Mouse (Mus musculus): ENCODE measurements around the gene Unc13a.

Gene Unc13a

DNA sequence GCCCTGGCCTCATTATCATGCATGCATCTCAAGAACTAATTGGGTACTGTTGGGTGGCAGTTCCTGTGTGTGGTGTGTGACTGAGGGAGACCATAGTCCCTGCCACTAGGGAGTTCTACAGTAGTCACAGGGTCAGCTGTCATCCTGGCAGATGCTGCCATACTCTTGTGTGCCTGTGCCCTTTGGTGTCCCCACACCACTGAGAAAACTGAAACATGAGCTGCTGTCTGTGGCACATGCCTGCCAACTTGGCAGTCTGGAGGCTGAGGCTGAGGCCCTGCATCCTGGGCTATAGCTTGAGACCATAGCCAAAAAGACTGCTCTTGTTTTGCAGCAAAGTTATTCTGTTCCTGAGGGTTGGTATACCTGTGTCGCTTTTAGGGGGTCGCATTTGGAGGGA lies 51.8 kb downstream of the Unc13a start:
- no peak for DNase-seq

DNA sequence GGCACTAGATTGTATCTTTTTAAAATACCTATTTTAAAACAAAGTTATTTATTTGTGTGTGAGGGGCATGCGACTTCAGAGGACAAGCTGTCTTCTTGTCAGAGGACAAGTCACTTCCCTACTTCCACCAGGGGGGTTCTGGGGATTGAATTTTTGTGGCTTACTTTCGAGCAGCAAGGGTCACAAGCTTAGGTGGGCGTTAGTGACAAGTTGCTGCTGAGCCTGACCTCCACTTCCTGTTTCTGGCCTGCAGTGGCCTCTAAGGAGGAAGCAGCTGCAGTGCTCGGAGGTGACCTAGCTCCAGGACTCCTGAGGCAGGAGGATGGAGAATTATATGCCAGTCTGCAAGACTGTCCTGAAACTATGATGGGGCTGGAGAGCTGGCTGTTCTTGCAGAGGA lies 58.1 kb downstream of the Unc13a start:
- no peak for DNase-seq

DNA sequence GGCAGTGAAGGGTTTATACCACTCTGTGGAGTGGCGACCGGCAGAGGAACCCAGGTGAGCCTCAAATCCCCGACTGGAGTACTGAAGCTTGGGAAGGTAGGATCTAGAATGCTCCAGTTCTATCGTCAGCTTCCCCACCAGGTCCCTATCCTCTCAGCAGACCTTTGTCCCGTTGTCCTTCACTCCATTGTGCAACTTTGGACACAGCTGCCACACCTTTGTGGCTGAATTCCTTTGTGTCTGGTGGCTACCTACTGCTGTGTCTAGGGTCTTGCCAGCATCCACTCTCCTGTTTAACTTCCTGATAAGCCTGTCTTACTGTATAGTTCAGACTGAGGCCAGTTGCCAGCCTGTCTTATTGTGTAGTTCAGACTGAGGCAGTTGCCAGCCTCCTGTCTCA lies 59.4 kb downstream of the Unc13a start:
- DNase-seq, result no peak

DNA sequence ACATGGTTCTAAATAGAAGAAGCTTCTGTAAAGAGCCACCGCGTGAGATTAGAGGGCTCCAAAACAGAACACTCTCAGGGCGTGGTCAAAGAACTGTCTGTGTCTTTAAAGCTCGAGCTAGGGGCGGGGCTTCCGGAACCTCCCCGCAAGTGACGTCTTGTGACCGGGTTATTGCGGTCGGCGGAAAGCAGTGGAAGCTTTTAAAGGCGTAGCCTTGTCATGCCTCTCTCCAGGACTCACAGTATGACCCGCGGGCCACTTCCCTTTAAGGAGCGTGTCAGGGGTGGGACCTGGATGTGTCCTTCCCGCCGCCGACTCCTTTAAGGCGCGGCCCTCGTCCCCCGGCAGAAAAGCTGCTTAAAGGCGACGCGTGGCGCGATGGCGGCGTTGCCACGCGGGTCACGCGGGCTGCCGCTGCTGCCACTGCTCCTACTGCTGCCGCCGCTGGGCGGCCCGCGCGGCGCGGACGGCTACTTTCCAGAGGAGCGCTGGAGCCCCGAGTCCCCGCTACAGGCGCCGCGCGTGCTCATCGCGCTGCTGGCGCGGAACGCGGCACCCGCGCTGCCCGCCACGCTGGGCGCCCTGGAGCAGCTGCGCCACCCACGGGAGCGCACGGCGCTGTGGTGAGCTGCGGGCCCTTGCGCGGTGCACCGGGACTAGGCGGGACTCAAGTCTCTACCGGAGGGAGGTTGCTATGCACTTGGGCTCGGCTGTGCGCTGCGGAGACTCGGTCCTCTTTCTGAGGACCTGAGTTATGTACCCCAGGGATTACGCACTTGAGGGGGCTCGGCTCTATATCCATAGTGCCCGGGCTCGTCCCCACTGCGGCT lies 60.5 kb downstream of the Unc13a start, which contains the start of gene Colgalt1:
Colgalt1 (plus strand) TSS at position 177 of the 830 bp plus-strand sequence.
- peak; percentile 98 for DNase-seq

DNA sequence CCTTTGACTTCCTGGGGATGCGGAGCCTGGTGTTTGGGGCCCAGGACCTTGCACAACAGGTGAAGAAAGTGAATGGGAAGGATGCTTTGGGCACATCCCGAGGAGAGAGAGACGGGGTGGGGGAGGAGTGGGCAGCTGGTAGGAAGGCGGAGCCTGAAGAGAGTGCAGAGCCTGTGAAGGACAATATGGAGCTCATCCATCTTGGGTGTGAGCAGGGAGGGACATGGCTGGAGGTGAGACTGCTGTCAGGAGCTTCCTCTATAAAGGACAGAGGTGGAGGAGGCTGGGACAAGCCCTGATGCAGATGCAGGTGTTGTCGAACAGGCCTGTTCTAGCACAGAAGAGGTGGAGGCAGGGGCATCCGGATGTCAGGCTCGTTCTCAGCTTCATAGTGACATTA lies 67.5 kb downstream of the Unc13a start:
- no peak for DNase-seq

DNA sequence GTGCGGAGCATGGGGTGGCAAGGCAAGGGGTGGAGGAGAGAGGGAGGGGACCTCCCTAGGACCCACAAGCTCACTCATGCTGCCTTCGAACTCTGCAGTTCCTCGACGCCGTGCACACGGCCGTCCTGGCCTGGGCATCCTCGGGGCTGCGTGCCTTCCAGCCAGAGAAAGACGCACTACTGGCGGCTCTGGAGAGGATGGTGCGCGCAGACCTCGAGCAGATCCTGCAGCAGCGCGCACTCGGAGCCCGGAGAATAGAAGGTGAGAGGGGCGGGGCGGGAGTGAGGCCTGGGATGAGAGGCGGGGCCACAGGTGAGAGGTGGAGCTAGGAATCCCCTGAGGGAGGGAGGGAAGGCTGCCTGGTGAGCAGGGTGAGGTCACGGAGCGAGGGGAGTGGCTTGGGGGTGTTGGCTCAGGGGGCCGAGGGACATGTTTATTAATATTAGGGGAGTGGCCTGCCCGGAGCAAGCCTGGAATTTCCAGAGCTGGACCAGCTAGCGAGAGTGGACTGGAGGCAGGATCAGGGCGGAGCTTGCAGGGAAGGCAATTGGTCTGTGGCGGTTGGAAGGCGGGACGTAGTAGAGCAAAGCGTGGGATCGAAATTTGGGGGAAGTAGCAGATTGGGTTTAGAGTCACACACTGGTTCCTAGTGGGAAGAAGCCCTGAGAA lies 68.8 kb downstream of the Unc13a start:
- peak; percentile 92 for DNase-seq

DNA sequence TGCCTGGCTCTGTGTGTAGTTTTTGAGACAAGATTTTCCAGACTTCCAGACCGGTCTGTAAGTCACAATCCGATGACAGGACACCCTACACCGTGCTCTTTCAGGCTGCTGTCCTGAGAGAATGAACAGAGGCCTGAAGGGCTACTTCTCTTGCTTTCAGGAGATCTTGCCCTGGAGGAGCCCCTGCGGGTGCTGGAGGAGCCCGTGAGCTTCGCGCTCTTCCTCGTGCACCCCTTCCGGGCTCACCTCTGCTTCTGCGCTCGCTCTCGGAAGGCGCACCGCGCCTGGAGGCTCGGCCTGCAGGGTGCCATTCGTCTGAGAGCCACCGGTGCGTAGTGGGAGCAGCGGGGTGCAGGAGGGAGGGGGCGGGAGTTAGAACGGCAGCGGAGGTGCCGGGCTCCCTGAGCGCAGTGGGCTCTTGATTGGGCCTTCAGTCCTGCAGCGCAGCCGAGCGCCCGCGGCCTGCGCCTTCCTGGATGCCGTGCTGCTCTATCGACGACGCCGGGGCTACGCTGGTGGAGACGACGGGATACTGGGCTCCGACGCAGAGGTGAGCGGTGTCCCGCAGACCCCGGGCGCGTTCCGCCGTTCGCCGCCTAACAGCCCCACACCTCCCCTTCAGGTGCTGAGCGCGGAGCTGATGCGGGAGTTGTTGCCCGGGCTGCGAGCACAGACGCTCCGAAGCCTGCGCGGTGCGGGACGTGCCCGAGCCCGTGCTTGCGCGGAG lies 69.5 kb downstream of the Unc13a start:
- DNase-seq, result no peak

DNA sequence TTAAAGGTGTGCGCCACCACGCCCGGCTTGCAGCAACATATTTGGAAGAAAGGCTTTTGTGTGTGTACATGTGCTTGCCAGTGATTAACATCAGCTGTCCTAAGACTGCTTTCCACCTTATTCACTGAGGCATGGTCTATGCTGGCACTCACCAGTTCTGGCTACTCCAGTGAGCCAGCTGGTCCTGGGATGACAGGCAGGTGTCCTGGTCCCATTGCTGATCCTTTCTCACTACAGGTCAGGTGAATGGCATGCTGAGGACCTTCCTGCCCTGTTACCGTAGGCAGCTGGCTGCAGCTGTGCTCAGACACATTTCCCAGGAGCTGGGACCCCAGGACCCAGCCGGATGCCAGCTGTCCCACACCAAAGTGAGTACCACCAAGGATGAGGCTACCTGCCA lies 72.7 kb downstream of the Unc13a start:
- DNase-seq, result no peak

DNA sequence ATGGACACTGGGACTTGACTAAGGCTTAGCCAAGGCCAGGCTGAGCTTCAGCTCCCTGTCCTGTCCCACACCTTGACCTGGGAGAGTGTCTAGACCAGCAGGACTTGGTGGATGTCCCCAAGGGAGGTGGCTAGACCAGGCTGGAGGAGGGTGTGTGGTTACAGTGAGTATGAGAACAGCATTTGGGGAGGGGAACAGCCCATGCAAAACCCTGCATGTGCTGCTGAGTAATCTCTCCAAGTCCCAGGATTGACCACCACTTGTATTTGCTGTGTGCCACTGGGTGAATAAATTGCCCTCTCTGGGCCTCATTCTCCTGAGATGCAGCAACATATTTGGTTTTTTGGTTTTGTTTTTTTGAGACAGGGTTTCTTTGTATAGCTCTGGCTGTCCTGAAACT lies 73.2 kb downstream of the Unc13a start:
- no peak for DNase-seq

DNA sequence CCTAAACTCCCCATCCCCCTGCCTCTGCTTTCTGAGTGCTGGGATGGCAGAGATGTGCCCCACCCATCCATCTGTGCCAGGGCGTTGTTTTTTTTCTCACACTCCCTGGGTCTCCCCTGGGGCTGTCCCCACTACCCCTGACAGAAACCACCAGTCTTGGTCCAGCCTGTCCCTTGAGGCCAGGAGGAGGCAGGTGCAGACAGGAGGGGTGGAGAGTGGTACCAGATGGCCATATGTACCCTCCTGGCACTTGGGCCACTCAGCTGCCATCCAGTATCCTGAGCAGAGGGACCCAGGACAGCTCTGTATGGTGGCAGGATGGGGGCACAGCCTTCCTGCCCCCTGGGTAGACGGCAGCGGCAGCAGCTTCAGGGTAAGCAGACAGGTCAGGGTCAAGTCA lies 74.1 kb downstream of the Unc13a start, which contains the start of gene Fam129c:
Fam129c (plus strand) TSS at position 198 of the 400 bp plus-strand sequence.
- DNase-seq, result no peak

DNA sequence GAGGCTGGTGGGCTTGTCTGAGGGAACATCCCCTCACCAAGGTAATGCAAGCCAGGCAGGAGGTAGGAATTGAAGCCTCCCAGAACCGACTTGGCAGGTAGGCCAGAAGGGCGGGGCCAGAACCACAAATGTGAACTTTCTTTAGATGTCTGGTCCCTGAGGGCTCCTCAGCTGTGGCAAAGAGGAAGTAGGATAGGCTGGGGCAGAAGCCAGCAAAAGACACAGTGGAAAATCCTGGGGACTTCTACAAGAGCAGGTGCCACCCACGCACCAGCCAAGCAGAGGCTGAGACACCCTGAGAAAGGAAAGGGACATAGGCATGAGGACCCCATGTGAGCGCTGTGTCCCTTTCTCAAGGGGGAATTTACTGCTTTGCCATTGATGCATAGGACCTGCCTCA lies 74.8 kb downstream of the Unc13a start:
- DNase-seq, result no peak

DNA sequence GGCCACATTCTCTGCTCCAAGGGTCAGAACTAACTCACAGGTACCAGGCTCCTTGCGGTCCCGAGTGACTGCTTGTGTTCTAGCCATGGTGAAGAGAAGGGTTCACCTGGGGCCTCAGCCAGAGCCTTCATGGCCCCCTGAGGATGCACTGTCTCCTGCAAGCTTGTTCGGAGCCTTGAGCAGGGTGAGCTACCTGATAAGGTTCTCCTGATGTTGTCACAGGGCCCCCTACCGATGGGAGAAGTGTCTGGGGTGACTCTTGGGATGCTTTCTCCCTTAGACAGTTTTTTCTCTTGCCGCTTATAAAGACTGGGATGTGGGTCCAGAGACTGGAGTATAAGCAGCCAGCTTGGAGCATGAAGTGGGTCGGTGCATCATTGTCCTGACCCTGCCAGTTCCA lies 75.2 kb downstream of the Unc13a start:
- no peak for DNase-seq

DNA sequence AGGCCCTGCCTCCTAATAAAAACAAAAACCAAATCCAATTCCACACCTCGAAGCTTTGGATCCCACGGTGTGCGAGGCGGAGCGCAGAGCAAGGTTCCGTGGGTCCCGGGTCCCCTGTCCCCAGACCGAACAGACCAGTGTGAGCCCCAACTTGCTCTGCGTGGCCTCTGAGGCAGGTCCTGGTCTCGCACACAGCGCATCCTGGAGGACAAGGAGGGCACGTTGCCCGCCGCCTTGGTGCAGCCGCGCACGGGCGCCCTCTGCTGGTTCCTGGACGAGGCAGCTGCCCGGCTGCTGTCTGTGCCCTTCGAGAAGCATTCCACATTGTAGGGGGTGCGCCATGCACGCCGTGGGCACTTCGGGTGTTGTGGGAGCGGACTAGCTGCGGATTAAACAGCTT lies 75.7 kb downstream of the Unc13a start:
- DNase-seq, result peak; percentile 92

DNA sequence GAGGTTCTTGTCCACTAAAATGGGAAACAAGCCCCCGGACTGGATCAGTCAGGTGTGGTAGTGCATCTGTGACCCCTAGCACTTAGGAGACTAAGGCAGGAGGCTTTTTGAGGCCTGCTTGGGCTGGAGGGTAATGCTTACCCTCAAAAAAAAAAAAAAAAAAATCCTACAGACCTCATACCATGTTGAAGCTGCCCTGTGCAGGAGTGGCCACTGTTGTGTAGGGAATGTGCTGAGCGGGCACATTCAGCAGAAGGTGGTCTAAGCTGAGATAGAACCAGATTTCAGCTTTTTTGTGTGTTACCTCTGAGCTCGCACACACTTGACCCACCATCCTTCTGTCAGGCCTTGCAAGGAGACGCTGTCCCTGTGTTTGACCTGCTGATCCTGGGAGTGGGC lies 77.2 kb downstream of the Unc13a start:
- no peak for DNase-seq

DNA sequence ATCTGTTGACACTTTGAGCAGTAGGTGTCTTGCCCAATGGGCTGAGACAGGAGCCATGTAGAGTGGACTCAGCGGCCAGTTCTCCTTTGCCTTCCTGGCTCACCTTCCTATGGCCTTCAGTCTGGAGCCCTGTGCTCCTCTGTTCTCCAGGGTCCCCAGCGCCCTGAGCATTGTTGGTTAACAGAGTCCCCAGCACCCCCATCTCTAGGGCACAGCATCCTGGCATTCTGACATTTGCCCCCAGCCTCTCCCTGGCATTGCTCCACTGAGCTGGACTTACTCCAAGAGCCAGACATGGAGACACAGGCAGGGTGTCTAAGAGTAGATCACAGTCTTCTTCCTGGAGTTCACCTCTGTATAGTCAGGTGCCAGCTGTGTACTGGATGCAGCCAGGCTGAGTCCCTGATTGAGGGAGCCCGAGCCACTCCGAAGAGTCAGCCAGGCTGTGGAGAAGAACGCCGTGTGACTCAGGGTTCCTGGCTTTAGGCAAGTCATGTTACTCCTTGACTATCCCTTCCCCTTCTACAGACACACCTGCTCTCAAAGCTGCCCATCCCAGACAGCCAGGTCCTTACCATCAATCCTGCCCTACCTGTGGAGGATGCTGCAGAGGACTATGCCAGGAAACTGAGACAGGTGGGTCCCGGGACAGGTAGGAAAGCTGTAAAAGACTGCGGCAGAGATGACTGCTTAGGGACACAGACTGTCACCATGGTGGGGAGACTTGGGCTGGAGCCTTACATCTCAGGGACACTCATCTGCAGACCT lies 77.8 kb downstream of the Unc13a start:
- no peak for DNase-seq

DNA sequence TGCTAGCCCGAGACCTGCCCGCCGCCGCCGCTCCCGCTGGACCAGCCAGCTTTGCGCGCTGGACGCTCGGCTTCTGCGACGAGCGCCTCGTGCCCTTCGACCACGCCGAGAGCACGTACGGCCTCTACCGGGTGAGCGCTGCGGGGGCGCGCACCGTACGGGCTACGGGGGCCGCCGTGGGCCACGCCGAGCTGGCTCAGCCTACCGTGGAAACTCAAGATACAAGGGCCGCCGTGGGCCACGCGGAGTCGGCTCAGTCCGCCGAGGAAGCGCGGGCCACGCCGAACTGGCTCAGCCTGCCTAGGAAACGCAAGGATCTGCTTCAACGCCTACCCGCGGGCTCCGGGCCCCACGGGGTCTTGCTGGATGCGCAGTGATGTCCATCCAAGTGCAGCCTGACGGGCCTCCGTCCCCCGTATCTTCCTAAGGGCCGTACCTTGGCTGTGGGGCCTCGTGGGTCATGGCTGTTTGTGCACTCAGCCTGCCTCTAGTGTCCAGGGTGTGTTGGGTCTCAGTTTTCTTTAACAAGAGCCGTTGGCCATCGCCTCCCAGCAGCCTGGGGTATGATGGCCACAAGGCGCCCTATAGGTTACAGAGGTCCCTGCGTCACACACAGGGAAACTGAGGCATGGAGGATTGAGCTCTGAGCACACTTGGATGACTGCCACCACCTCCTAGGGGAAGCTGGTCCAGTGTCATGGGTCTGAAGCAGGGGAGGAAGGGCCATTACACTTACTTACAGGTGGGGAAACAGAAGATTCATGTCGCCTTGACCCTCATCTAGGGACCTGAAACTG lies 79.0 kb downstream of the Unc13a start:
- DNase-seq, result peak; percentile 90

DNA sequence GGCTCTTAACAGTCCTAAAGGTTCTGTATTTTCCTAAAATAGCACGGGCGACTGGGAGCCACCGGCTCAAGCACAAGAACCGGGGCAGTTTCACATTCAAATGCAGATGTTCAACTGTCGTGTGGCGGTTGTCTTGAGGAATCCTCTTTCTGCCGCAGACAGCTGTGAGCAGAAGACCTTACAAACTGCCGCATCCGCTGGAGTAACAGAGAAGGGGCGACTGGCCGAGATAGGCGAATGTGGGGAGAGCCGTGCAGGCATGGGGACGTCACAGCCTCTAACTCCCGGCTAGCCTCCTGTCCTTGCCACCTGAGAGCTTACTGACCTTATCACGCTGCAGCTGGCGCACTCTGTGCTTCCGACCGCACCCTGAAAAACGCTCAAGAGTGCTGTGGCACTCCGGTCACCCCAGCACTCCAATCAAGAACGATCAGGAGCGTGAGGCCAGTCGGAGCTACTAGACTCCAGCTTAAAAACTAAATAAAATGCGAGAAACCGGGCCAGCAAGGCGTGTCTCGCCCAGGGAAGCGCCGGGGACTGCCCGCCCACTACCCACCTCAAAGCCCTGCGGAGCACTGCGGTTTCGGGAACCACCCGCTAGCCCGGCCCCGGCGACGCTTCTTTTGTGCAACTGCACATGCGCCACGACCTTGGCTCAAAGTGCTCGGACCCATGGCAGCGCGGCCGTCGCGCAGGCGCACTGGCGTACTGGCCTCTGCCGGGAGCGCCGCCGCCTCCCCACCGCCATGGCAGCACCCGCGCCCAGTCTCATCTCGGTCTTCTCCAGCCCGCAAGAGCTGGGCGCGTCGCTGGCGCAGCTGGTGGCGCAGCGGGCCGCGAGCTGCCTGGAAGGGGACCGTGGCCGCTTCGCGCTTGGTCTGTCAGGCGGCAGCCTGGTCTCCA lies 79.8 kb downstream of the Unc13a start, which contains the start of gene Pgls:
Pgls (plus strand) TSS at position 706 of the 903 bp plus-strand sequence.
- peak; percentile 98 for DNase-seq

DNA sequence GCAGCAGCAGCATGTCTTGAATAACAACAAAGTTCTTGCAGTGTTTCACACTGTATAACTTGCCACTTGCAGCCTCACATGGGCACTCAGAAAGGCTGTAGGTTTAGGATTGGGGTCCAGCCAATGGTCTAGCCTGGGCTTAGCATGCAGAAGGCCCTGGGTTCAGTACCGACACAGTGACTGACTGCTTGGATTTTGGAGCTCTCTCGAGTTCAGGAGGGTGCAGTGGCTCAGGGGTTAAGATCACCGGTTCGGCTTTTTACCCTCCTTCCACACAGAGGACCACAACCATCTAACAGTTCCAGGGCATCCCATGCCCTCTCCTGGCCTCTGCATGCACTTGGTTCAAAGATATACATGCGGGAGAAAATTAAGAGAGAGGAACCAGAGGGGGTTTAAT lies 80.5 kb downstream of the Unc13a start:
- no peak for DNase-seq

DNA sequence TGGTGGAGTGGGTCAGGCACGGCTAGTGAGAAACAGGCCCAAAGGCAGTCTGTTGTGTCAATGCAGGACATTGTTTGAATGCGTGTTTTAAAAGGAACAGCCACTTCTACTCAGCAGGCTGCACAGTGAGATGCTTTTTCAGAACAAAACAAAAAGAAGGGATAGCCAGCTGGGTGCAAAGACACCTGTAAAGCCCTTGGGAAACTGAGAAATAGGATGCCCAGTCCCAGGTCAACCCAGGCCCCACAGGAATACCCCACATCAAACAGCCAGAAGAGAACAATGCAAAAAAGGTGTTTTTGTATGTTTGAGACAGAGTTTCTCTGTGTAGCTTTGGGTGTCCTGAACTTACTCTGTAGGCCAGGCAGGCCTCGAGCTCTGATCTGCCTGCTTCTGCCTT lies 82.8 kb downstream of the Unc13a start:
- DNase-seq, result no peak

DNA sequence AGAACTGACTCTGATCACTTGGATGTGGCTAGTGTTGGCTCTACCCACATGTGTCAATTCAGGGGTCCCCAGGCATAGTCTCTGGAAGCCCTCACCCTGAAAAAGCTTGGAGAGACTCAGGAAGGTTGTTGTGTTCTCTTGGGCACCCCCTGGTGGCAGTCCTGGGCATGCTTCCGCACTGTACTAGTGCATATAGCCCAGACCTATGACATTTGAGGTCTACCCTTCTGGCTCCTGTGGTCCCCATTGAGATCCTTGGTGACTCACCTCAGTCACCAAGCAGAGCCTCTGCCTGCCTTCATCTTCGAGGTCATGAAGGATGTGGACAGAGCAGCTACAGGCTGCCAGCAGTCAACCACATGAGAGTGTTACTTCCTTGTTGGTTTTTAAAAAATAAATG lies 84.7 kb downstream of the Unc13a start:
- peak; percentile 58 for DNase-seq

DNA sequence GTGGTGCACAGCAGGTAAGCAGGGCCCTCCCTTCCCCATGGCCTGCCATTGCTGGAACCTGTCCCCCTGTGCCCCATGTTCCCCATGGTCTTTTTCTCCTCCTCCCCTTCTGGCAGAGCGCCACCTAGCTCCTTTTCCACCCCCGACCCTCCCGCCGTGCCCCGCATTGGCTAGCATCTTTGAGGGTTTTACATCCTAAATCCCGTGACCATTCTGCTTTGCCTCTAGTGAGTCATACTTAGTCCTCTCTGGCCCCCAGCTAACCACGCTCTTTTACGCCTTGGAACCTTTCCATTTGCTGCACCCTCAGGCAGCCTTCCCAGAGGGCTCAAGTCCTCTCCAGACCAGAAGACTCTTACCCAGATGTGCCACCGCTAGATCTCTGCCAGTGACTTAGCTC lies 91.4 kb downstream of the Unc13a start:
- no peak for DNase-seq

Measured in kidney, postnatal 14 days (tissue).